Mouse (Mus musculus): ENCODE measurements at regions not wholly inside any gene's neighbourhood (a gene's known extent, or its start where the extent isn't known, plus 50 kb on each side); places are given as distances from the start of the nearest gene placed in this dataset.

- no peak for DNase-seq
Measured at GRCm38 (mm10) chr8:26287665-26288064, 168.3 kb downstream of the Gm45692 start.

GRCm38 (mm10) chr8:26288163-26288562 is 168.8 kb downstream of the Gm45692 start:
- no peak for DNase-seq

- no peak for DNase-seq
Measured at GRCm38 (mm10) chr8:26298066-26298804, 178.9 kb downstream of the Gm45692 start.

GRCm38 (mm10) chr8:26300246-26300645 is 180.9 kb downstream of the Gm45692 start:
- no peak for DNase-seq

GRCm38 (mm10) chr8:26301961-26302360 is 182.6 kb downstream of the Gm45692 start:
- no peak for DNase-seq

- DNase-seq, result no peak
Measured at GRCm38 (mm10) chr8:26304566-26304965, 185.2 kb downstream of the Gm45692 start.

- no peak for DNase-seq
Measured at GRCm38 (mm10) chr8:26305061-26305879, 185.9 kb downstream of the Gm45692 start.

GRCm38 (mm10) chr8:26308121-26308641 is 188.8 kb downstream of the Gm45692 start:
- DNase-seq, result no peak

- no peak for DNase-seq
Measured at GRCm38 (mm10) chr8:26309764-26310163, 190.4 kb downstream of the Gm45692 start.

- no peak for DNase-seq
Measured at GRCm38 (mm10) chr8:26323606-26324350, 204.4 kb downstream of the Gm45692 start.

- no peak for DNase-seq
Measured at GRCm38 (mm10) chr8:26324606-26325005, 205.3 kb downstream of the Gm45692 start.

GRCm38 (mm10) chr8:26329813-26330212 is 210.5 kb downstream of the Gm45692 start:
- no peak for DNase-seq

- DNase-seq, result no peak
Measured at GRCm38 (mm10) chr8:26336906-26337650, 217.7 kb downstream of the Gm45692 start.

- peak; percentile 69 for DNase-seq
Measured at GRCm38 (mm10) chr8:26345078-26345477, 225.7 kb downstream of the Gm45692 start.

GRCm38 (mm10) chr8:26349231-26349630 is 229.9 kb downstream of the Gm45692 start:
- no peak for DNase-seq

- no peak for DNase-seq
Measured at GRCm38 (mm10) chr8:26349854-26350253, 230.5 kb downstream of the Gm45692 start.

- DNase-seq, result no peak
Measured at GRCm38 (mm10) chr8:26350616-26351015, 231.3 kb downstream of the Gm45692 start.

GRCm38 (mm10) chr8:26351643-26352540 is 232.6 kb downstream of the Gm45692 start:
- peak; percentile 29 for DNase-seq

- DNase-seq, result peak; percentile 40
Measured at GRCm38 (mm10) chr8:26352541-26353010, 233.2 kb downstream of the Gm45692 start.

GRCm38 (mm10) chr8:26353476-26353875 is 234.1 kb downstream of the Gm45692 start:
- DNase-seq, result no peak

GRCm38 (mm10) chr8:26354516-26354915 is 235.2 kb downstream of the Gm45692 start:
- no peak for DNase-seq
